Mouse (Mus musculus) lung, embryonic 15.5 days (tissue): ENCODE measurements around the gene Ccl22. TPM values are rescaled to one million over a fixed set of nuclear protein-coding genes. Genes with fewer than 3 reads are reported as not detected.

Source experiments
- ATAC-seq: fragments of 200-750 bp; cut with Nextera tagmentation; 2 replicates; pipeline ENCODE4 v1.8.0; 2017; ENCODE audit warnings: moderate number of reproducible peaks, borderline replicate concordance; ENCODE audit not compliant: low FRiP score, low TSS enrichment; ENCODE audit errors: extremely low read depth
- H3K27ac ChIP-seq: fragments of 300-500 bp; sonication (generic); 2 replicates; pipeline ENCODE4 v1.5.1; 2015; ENCODE audit warnings: moderate library complexity, mild to moderate bottlenecking, inconsistent platforms
- H3K27me3 ChIP-seq: fragments of 300-500 bp; sonication (generic); 2 replicates; pipeline ENCODE4 v1.6.1; 2015; ENCODE audit warnings: inconsistent platforms
- H3K36me3 ChIP-seq: fragments of 300-500 bp; sonication (generic); 2 replicates; pipeline ENCODE4 v1.6.1; 2015; ENCODE audit warnings: inconsistent platforms
- H3K4me1 ChIP-seq: fragments of 300-500 bp; sonication (generic); 2 replicates; pipeline ENCODE4 v1.6.1; 2015; ENCODE audit warnings: inconsistent platforms
- H3K4me2 ChIP-seq: fragments of 300-500 bp; sonication (generic); 2 replicates; pipeline ENCODE4 v1.6.1; 2015; ENCODE audit warnings: inconsistent platforms, mild to moderate bottlenecking, moderate library complexity
- H3K4me3 ChIP-seq: fragments of 300-500 bp; sonication (generic); 2 replicates; pipeline ENCODE4 v1.5.1; 2015; ENCODE audit warnings: mild to moderate bottlenecking, inconsistent platforms
- H3K9ac ChIP-seq: fragments of 300-500 bp; sonication (generic); 2 replicates; pipeline ENCODE4 v1.6.1; 2015; ENCODE audit warnings: inconsistent platforms
- H3K9me3 ChIP-seq: fragments of 300-500 bp; sonication (generic); 2 replicates; pipeline ENCODE4 v1.6.1; 2016; ENCODE audit warnings: inconsistent platforms
- WGBS: fragments of 180-500 bp; shearing (Covaris S2); methylation state at CpG from one replicate; pipeline ENCODE4 v1.1.7; 2015; 5-methylcytosine and 5-hydroxymethylcytosine counted together
- polyA plus RNA-seq: library from polyadenylated mRNA; unstranded; fragments of >200 nt; fragmentation: Nextera tagmentation; extraction: Ambion mirVana; gene quantifications from 2 replicates; pipeline ENCODE4 v1.2.1, GENCODE M21; 2015

Ccl22 gene
- polyA plus RNA-seq, 1 experiment from 2014 or later = 0.06 TPM

- ATAC-seq = no peak
- Histone ChIP-seq H3K9ac (no peak overlapping the region), H3K27ac (no peak overlapping the region), H3K27me3 (no peaks in the 10 kb centered on the region), H3K4me2 (no peak overlapping the region), H3K4me1 (no peaks in the 10 kb centered on the region), H3K36me3 (no peaks in the 10 kb centered on the region), H3K4me3 (no peak overlapping the region), H3K9me3 (no peaks in the 10 kb centered on the region)
- 76% methylated on average over 6 of the region's 6 CpGs for WGBS
Measured at GRCm38 (mm10) chr8:94739829-94740228, 5.6 kb upstream of the Ccl22 start.

- H3K9me3 ChIP-seq = no peaks in the 10 kb centered on the region
- H3K4me3 ChIP-seq = no peak overlapping the region
- no peak overlapping the region for H3K27ac ChIP-seq
- 80% methylated on average over 3 of the region's 3 CpGs for WGBS
- no peaks in the 10 kb centered on the region for H3K27me3 ChIP-seq
- ATAC-seq = no peak
- H3K4me1 ChIP-seq = no peaks in the 10 kb centered on the region
- no peaks in the 10 kb centered on the region for H3K36me3 ChIP-seq
- H3K4me2 ChIP-seq = no peak overlapping the region
- H3K9ac ChIP-seq = no peak overlapping the region
Measured at GRCm38 (mm10) chr8:94740591-94740990, 4.8 kb upstream of the Ccl22 start.

- no peak overlapping the region for H3K4me3 ChIP-seq
- no peak overlapping the region for H3K4me2 ChIP-seq
- no peaks in the 10 kb centered on the region for H3K9me3 ChIP-seq
- no peak overlapping the region for H3K9ac ChIP-seq
- no peaks in the 10 kb centered on the region for H3K27me3 ChIP-seq
- H3K4me1 ChIP-seq = no peaks in the 10 kb centered on the region
- no peak overlapping the region for H3K27ac ChIP-seq
- WGBS = 86% methylated on average over 4 of the region's 4 CpGs
- no peak for ATAC-seq
- no peaks in the 10 kb centered on the region for H3K36me3 ChIP-seq
Measured at GRCm38 (mm10) chr8:94741726-94742125, 3.7 kb upstream of the Ccl22 start.

GRCm38 (mm10) chr8:94744484-94744883, 906 bp upstream of the Ccl22 start:
- Histone ChIP-seq H3K4me2 (no peak overlapping the region), H3K36me3 (no peaks in the 10 kb centered on the region), H3K9me3 (no peaks in the 10 kb centered on the region), H3K4me3 (no peak overlapping the region), H3K9ac (no peak overlapping the region), H3K27ac (no peak overlapping the region), H3K27me3 (no peaks in the 10 kb centered on the region), H3K4me1 (no peaks in the 10 kb centered on the region)
- 83% methylated on average over 5 of the region's 5 CpGs for WGBS
- ATAC-seq = no peak

GRCm38 (mm10) chr8:94744972-94745371, 418 bp upstream of the Ccl22 start:
- Histone ChIP-seq H3K27ac (no peak overlapping the region), H3K4me1 (no peaks in the 10 kb centered on the region), H3K4me2 (no peak overlapping the region), H3K36me3 (no peaks in the 10 kb centered on the region), H3K9ac (no peak overlapping the region), H3K4me3 (no peak overlapping the region), H3K27me3 (no peaks in the 10 kb centered on the region), H3K9me3 (no peaks in the 10 kb centered on the region)
- ATAC-seq = no peak
- 73% methylated on average over 9 of the region's 9 CpGs for WGBS

GRCm38 (mm10) chr8:94746832-94747231, 1.4 kb downstream of the Ccl22 start:
- no peak for ATAC-seq
- H3K27ac ChIP-seq = no peak overlapping the region
- H3K9me3 ChIP-seq = no peaks in the 10 kb centered on the region
- no peak overlapping the region for H3K9ac ChIP-seq
- no peak overlapping the region for H3K4me3 ChIP-seq
- H3K4me1 ChIP-seq = no peaks in the 10 kb centered on the region
- 73% methylated on average over 8 of the region's 8 CpGs for WGBS
- H3K4me2 ChIP-seq = no peak overlapping the region
- no peaks in the 10 kb centered on the region for H3K27me3 ChIP-seq
- no peaks in the 10 kb centered on the region for H3K36me3 ChIP-seq

GRCm38 (mm10) chr8:94748363-94748762, 3.0 kb downstream of the Ccl22 start:
- Histone ChIP-seq H3K9ac (no peak overlapping the region), H3K27me3 (no peaks in the 10 kb centered on the region), H3K4me3 (no peak overlapping the region), H3K4me2 (no peak overlapping the region), H3K4me1 (no peaks in the 10 kb centered on the region), H3K36me3 (no peaks in the 10 kb centered on the region), H3K9me3 (no peaks in the 10 kb centered on the region), H3K27ac (no peak overlapping the region)
- WGBS = 63% methylated on average over 4 of the region's 4 CpGs
- no peak for ATAC-seq

- Histone ChIP-seq H3K4me2 (no peak overlapping the region), H3K27me3 (no peaks in the 10 kb centered on the region), H3K36me3 (no peaks in the 10 kb centered on the region), H3K4me1 (no peaks in the 10 kb centered on the region), H3K27ac (no peak overlapping the region), H3K4me3 (no peak overlapping the region), H3K9ac (no peak overlapping the region), H3K9me3 (no peaks in the 10 kb centered on the region)
- 67% methylated on average over 3 of the region's 3 CpGs for whole genome bisulfite sequencing
- no peak for ATAC-seq
Measured at GRCm38 (mm10) chr8:94749942-94750341, 4.6 kb downstream of the Ccl22 start.

- Histone ChIP-seq H3K36me3 (no peaks in the 10 kb centered on the region), H3K27ac (no peak overlapping the region), H3K9ac (no peak overlapping the region), H3K4me2 (no peak overlapping the region), H3K9me3 (no peaks in the 10 kb centered on the region), H3K27me3 (no peaks in the 10 kb centered on the region), H3K4me1 (no peaks in the 10 kb centered on the region), H3K4me3 (no peak overlapping the region)
- ATAC-seq = no peak
- 77% methylated on average over 10 of the region's 10 CpGs for WGBS
Measured at GRCm38 (mm10) chr8:94751023-94751849, 5.8 kb downstream of the Ccl22 start.

- H3K27me3 ChIP-seq = no peaks in the 10 kb centered on the region
- ATAC-seq = no peak
- H3K9ac ChIP-seq = no peak overlapping the region
- no peaks in the 10 kb centered on the region for H3K9me3 ChIP-seq
- WGBS = 65% methylated on average over 2 of the region's 2 CpGs
- no peak overlapping the region for H3K4me2 ChIP-seq
- no peak overlapping the region for H3K4me3 ChIP-seq
- H3K36me3 ChIP-seq = no peaks in the 10 kb centered on the region
- no peaks in the 10 kb centered on the region for H3K4me1 ChIP-seq
- no peak overlapping the region for H3K27ac ChIP-seq
Measured at GRCm38 (mm10) chr8:94754006-94754405, 8.6 kb downstream of the Ccl22 start.

- no peaks in the 10 kb centered on the region for H3K9me3 ChIP-seq
- H3K4me2 ChIP-seq = no peak overlapping the region
- no peak overlapping the region for H3K4me3 ChIP-seq
- no peak overlapping the region for H3K9ac ChIP-seq
- H3K27ac ChIP-seq = no peak overlapping the region
- no peaks in the 10 kb centered on the region for H3K4me1 ChIP-seq
- WGBS = 71% methylated on average over 2 of the region's 2 CpGs
- ATAC-seq = no peak
- H3K27me3 ChIP-seq = no peaks in the 10 kb centered on the region
- H3K36me3 ChIP-seq = no peaks in the 10 kb centered on the region
Measured at GRCm38 (mm10) chr8:94754486-94754885, 9.1 kb downstream of the Ccl22 start.

- Histone ChIP-seq H3K4me2 (no peak overlapping the region), H3K27ac (no peak overlapping the region), H3K4me1 (peaks cover 19% of the 10 kb centered on the region), H3K9me3 (no peaks in the 10 kb centered on the region), H3K9ac (no peak overlapping the region), H3K36me3 (no peaks in the 10 kb centered on the region), H3K4me3 (no peak overlapping the region), H3K27me3 (peaks cover 19% of the 10 kb centered on the region)
- ATAC-seq = no peak
- 56% methylated on average over 9 of the region's 9 CpGs for WGBS
Measured at GRCm38 (mm10) chr8:94767035-94767434, 21.6 kb downstream of the Ccl22 start.
